Mouse (Mus musculus): ENCODE data around the gene Ankrd40.

DNA sequence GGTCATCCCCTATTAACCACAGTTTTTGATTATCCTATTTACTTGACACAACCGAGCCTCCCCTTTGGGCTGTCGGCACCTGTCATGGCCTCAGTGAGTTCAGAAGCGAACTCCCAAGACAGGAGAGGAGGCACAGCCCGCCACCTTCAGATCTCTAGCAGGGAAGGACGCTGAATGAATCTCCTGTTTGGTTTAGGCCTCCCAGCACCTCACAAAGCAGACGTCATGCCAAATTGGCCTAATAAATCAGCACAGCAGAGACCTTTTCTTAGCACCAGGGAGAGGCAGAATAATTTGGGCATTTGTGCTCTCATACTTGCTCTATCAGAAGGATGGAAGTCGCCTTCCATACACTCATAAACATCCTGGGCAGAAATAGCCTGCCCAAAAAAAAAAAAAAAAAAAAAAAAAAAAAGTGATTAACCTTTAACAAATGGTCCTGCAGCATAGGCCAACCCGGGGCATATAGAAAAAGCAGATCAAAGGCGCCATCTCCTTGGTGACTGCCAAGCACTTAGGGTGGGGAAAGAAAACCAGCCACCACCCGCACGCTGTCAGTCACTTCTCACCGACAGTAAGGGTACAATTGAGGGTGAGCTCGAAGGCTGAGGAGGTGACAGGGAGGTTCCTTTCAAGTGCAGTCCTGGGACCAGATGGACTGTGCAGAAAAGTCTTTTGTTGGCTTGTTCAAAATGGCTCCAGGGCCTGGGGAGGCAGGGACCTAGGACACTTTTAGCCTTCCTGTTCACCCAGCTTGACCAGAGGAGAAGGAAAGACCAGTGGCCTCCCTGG is 14.5 kb downstream of the Ankrd40 start:
- TF ChIP-seq CTCF (IDR thresholded peaks at IDR 0.05; ENCODE audit: borderline replicate concordance, insufficient read depth, low read length) (no peak), POLR2A (IDR thresholded peaks at IDR 0.05; ENCODE audit: low read depth, low read length) (no peak)
